Mouse (Mus musculus) left cerebral cortex, postnatal 25 days (tissue): ENCODE measurements at regions not wholly inside any gene's neighbourhood (a gene's known extent, or its start where the extent isn't known, plus 50 kb on each side); places are given as distances from the start of the nearest gene placed in this dataset.
A peak's percentile ranks its signal among the peaks of the same experiment; 100 is the strongest.

Experiments used
- DNase-seq, 2 experiments: peaks; one replicate each; pipeline ENCODE4 v3.0.0; 2022; ENCODE audit warnings: low spot score in 2 of 2, mixed read lengths in 1 of 2
- intact Hi-C: fragments of 180-260 bp; cut with DNase I; formaldehyde crosslinking; loops from one replicate; pipeline ENCODE4 v1.15.1; 2025

DNA sequence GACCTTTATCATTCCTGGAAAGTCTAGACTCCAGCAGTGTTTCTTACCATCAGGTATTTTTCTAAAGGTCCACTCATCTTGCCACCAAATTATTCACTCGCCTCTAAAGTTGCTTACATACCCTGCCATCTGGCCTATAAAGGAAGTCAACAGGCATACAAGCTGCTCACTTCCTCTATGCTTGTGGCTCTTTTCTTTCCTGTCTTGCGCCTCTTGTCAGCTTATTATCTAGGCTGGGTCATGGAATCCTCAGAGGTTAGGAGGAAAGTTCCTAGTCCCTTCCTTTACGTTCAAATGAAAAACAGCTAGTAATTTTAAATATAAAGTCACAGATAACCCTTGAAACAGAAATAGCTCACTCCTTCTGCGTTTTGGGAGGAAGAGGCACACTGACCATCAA lies 97.9 kb downstream of the Lipi start:
- intact Hi-C loops = no loop called here
- no peak for DNase-seq

DNA sequence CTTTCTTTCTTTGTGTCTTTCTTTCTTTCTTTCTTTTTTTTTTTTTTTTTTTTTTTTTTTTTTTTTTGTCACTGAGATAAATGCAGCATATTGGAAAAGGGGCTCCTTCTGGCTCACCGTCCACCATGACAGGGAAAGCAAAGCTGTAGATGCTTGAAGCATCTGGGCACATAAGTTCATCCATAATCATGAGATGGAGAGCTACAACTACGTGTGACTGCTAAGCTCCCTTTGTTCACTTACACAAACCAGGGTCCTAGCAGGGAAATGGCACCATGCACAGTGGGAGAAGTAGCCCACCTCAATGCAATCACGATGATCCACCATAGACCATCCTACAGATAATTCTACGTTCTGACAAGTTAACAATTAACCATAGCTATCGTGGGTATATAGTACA lies 102.0 kb downstream of the Lipi start:
- intact Hi-C loops = no loop called here
- no peak for DNase-seq

DNA sequence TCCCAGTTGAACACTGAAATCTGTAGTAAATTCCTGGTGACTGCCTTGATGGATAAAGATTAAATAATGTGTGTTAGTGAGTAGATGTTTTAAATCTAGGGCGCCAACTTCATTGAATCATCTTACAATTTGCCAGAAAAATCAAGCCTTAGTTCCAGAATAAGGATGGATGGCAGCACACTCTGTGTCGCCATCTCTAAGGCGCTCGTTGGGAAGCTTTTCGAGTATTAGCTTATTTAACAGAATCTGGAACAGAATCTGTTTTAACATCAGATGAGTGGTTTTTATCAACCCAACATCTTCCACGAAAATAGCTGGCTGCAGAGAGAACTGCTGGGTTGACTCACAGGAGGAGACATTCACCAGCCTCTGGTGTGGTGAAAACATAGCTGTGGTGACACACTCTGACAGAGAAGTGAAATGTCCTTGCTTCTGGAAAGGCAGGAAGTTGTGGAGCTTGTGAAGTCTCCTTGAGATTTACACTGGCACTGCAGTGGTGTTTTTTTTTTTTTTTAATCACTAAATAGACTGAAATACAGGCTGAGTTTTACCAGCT lies 120.4 kb downstream of the Lipi start:
- intact Hi-C loops = no loop called here
- peak; percentile 18 to 65 for DNase-seq

- intact Hi-C loops = no loop called here
Observed at GRCm38 (mm10) chr16:75462136-75462535, 123.7 kb downstream of the Lipi start.

DNA sequence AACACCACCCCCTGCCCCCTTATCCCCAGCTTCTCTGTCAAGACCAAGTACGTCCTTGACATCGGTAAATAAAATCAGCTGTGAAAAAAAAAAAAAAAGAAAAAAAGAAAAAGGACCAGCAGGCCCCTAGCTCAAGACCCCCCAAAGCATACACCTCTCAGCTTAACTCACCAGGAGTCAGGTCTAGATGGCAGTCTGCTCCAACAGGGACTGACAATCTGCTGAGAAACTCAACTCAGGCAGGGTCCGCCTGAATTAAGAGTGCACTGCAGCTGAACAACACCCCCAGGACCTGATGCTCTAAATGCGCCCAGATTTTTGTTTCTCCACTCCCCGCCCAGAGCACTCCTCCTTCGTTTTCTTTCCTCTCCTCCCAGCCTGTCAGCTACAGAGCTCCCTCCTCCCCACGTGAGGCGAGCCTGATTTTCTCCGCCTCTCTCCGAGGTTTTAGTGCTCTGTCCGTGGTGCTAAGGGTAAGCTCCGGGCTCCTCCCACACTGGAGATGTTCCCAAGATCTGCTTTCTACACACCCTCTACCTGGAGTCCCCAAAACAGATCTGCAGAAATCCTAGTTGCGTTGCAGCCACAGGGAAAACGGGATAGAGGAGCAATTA lies 138.9 kb downstream of the Lipi start:
- peak; percentile 42 to 74 for DNase-seq
- intact Hi-C loops = loop anchor here (5.0 kb wide), 1 partner anchor 60 kb away; no protein-coding TSS in a partner anchor

More at GRCm38 (mm10) chr16:75462136-75462535, 123.7 kb downstream of the Lipi start:
- DNase-seq = no peak

DNA sequence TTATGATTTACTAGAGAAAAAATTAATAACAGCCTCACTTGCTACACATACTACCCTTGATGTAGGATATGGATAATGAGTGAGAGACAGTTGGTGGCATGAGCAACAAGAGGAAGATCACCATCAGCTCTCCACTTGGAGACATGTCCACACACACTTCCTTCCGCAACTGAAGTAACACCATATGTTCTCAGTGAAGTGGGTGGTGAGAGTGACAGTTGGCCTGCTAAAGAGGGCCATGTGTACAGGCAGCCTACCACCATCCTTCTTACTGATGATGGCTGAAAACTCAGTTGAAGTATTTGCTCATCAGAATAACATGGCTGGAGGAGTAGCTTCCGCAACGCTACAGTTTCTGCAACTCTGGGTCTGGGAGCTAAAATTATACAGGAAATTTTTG lies 146.6 kb downstream of the Lipi start:
- peak; percentile 13 to 80 for DNase-seq
- intact Hi-C loops = no loop called here

GRCm38 (mm10) chr16:75433227-75433626 lies 152.6 kb downstream of the Lipi start:
- DNase-seq = no peak
- intact Hi-C loops = no loop called here

GRCm38 (mm10) chr16:75384526-75385222 lies 201.2 kb downstream of the Lipi start:
- intact Hi-C loops = loop anchor here (5.0 kb wide), 2 partner anchors 63 to 153 kb away; no protein-coding TSS in a partner anchor
- DNase-seq = peak in 1 of 2 experiments; percentile 55

- no peak for DNase-seq
- intact Hi-C loops = no loop called here
Observed at GRCm38 (mm10) chr16:75381191-75381590, 204.7 kb downstream of the Lipi start.

DNA sequence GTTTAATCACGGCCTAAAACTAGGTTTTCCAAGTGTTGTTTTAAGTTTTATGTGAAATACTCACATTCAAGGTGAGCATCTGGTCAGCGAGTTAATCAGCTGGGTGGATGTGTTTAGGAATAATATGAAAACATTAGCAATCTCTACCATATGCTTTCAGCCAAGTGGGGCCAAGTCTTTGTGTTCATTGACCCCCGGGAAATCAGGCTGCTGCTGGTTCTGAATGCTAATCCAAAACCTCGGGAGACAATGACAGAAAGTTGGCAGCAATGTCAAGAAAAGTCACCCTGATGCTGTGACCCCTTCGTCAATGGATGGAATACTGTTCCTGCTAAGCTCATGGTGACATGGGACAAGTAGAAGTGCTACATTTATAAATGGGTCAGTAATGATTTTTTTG lies 216.2 kb downstream of the Lipi start:
- intact Hi-C loops = no loop called here
- DNase-seq = no peak

- DNase-seq = peak in 1 of 2 experiments; percentile 77
- intact Hi-C loops = no loop called here
Observed at GRCm38 (mm10) chr16:75366727-75367126, 219.1 kb downstream of the Lipi start.

DNA sequence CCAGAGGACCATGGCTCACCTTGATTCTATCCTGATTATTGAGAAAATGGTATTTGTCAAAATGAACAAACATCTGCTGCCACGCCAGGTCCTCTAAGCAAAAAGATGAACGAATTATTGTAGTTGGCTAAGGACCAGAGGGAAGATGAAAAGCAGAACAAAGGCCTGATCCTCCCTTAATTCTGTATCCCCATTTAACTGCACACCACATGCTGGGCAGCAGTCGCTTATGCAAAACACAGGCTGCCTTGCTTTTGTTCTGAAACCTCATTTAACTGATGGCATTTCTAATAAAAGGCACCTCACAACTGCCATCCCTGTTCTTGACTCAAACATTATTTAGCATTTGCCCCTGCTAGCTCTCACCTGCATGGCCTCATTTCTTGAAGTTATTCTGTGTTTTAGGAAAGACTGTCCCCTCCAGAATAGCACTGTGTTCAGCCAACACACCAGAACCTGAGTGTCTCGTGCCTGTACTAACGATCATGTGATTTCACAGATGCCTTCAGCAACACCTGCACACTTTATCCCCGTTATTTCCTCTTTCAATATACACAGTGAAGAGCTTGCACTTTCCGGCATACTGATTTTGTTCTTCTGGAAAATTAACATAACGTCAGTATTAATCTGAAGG lies 220.4 kb downstream of the Lipi start:
- DNase-seq = peak in 1 of 2 experiments; percentile 25
- intact Hi-C loops = no loop called here

DNA sequence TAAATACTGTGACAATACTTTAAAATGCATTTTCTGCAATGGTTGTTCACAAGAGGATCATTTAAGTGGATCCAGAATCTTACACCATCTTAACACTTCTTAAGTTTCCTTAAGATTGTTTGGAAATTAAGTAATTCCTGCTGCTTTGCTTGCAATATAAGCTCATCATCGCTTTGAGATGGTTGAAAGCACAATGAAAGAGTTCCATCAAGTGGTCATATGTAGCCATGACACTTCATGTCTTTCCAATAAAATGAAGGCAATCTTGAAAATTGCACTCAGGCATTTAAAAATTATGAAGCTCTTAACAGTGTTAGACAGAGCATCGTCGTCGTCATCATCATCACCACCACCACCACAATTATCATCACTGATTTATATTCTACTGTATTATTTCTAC lies 223.8 kb downstream of the Lipi start:
- intact Hi-C loops = no loop called here
- DNase-seq = peak in 1 of 2 experiments; percentile 43

DNA sequence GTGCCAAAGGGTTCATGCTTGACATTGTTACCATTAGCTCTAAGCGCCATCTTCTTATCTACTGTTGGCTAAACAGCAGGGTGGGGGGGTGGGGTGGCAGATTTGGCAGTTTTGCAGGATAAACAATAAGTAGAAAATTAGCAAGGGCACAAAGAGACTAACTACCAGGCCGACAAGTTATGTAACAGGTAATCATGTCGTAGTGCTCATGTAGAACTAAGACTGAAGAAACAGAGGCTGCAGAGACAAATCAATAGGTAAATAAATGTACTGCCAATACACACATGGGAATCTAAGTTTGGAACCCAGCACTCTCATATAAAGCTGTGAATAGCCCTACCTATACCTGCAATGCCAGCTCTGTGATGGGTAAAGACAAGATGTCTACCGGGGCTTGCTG lies 225.1 kb downstream of the Lipi start:
- DNase-seq = no peak
- intact Hi-C loops = no loop called here

- intact Hi-C loops = no loop called here
- no peak for DNase-seq
Observed at GRCm38 (mm10) chr16:75353394-75353793, 232.5 kb downstream of the Lipi start.

GRCm38 (mm10) chr16:75344201-75344927 lies 241.5 kb downstream of the Lipi start:
- intact Hi-C loops = no loop called here
- no peak for DNase-seq

GRCm38 (mm10) chr16:75343028-75343901 lies 242.6 kb downstream of the Lipi start:
- intact Hi-C loops = loop anchor here (2.0 kb wide), 1 partner anchor 188 kb away; no protein-coding TSS in a partner anchor
- DNase-seq = peak in 1 of 2 experiments; percentile 50

GRCm38 (mm10) chr16:75334228-75334627 lies 251.6 kb downstream of the Lipi start:
- intact Hi-C loops = no loop called here
- no peak for DNase-seq

- no peak for DNase-seq
- intact Hi-C loops = no loop called here
Observed at GRCm38 (mm10) chr16:75333750-75334149, 252.1 kb downstream of the Lipi start.
